Mouse (Mus musculus): ENCODE results near the gene Rnase4.

Rnase4 gene

DNA sequence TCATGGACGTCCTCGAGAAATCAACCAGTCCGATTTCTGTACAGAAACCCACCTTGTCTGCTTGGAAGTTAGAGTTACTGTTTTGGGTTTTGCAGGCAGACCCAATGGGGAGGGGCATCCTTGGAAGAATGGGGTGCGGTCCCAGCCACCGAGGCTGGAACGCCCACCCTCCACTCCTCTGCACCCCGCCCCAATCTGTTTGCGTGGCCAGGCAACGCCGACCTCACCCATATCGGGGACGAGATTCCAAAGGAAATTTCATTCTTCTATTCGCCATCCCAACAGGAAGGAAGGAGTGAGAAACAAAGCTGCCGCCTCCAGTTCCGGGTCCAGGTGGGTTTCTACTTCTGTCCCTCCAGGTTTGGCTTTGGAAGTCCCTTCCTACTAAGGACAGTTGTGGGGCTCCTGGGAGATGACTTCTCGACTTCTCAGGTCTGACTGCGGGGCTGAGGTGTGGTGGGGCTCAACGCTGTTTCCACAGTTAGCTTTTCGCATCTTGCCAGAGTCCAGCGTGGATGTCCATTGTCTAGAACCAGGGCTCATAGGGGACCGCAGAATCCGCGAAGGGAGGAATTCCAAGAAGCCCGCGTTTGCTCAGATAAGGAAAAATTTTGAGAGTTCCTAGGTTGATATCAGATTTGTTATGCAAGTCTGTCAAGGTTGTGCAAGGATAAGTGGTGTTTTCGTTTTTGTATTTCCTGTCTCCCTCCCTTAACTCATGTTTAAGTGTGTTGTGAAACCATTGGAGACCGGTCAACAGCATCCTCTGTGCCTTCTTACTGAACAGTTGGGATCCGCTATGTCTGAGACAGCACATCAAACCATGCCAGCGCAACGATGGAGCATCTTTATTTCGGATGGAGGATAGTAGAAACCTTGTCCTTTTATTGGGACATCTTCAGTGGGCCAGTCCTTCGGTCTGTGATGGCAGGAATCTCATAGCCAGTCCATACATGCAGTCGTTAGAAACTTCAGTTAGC, at the start of gene Rnase4, which contains the start of gene Ang:
Gene Rnase4, plus strand, starts transcription at position 157 of the 980 bp plus-strand sequence.
Gene Ang, plus strand, starts transcription at position 230 of the 980 bp plus-strand sequence.
- DNase-seq (ENCODE audit: low spot score) = peak; percentile 77

DNA sequence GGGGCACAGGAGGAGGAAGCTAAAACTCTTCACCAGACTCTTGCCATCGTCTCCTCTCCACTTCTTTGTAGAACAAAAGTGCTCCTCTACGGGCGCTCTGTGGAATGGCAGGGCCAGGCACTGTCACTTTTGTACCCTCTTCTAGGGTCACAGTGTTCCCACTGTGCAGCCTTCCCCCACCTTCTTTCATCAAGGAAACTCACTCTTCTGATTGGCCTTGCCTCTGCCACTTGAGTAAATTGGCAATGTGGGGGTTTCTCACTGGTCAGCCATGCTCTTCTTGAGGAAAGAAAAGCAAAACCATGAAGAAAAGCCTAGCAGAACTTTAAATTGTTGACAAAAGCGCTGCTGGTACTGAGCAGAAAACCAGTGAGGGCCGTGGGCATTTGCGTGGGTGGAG, 49.1 kb upstream of the Rnase4 start, which contains the start of gene Rnase9:
Gene Rnase9, minus strand, starts transcription at position 101 of the 400 bp plus-strand sequence.
- DNase-seq (ENCODE audit: low spot score) = no peak

DNA sequence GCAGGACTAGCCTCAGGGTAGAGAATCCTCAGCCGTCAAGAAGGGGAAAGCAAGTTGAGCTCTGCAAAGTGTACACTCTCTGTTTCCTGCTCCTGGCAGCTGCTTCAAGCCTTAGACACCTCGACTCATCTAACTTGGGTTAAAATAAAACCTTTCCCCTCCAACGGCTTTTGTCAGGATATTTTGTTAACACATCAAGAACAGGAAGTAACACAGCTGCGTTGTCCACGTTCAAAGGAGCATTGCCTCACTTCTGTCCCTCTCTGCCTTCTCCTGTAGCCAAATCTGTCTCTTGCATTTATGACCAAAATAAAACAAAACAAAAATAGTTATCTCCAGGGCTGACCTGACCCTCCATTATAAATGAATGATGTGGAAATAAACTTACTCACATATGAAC, 43.0 kb upstream of the Rnase4 start:
- no peak for DNase-seq (ENCODE audit: low spot score)

DNA sequence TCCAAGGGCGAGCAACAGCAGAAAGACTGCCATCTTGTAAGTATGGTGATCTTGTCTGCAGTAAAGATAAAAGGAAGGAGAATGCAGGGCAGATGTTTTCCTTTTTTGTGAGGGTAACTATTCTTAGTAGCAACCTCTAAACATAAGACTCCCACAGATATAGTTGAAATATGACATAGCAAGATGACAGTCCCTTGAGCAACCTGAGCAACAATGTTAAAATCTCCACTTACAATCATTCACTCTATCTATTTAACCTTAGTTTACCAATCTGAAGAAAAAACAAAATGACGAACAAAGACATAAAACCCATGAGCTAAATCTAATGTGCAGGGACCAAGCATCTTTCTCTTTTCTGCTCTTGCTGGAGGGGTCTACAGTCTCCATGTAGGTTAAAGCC, 40.8 kb upstream of the Rnase4 start, which contains the start of gene Rnase11:
Gene Rnase11, minus strand, starts transcription at position 101 of the 400 bp plus-strand sequence.
- DNase-seq (ENCODE audit: low spot score) = no peak

DNA sequence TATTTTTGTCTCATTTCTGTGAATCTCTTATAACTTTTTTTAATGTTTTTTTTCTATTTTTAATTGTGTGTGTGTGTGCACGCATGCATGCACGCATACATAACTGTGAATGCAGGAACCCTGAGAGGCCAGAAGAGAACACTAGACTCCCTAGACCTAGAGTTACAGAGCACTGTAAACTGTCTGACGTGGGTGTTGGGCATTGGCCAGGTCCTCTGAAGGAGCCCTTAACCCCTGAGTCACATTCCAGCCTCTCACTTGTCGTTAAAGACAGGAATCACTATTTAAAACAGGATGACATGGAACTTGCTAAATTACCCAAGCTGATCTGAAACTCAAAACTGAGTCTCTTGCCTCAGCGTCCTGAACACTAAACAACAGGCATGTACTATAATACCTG, 38.9 kb upstream of the Rnase4 start:
- DNase-seq (ENCODE audit: low spot score) = no peak

DNA sequence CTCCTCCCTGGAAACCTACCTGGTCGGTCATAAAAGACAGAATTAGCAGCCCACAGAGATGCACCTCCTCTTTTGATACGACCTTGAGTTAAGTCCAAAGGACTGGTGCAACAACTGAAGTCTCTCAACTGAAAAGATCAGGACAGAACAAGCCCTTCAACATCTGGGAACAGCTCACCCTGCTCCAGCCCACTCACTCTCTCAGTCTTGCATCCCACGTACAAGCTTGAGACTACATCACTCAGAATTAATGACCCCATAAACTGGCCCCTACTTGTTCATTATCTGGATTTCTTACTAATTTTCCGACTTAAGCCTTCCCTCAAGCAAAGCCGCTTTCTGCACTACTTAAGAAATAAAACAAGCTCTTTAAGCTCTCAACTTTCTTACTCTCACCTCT, 37.7 kb upstream of the Rnase4 start:
- DNase-seq (ENCODE audit: low spot score) = no peak

DNA sequence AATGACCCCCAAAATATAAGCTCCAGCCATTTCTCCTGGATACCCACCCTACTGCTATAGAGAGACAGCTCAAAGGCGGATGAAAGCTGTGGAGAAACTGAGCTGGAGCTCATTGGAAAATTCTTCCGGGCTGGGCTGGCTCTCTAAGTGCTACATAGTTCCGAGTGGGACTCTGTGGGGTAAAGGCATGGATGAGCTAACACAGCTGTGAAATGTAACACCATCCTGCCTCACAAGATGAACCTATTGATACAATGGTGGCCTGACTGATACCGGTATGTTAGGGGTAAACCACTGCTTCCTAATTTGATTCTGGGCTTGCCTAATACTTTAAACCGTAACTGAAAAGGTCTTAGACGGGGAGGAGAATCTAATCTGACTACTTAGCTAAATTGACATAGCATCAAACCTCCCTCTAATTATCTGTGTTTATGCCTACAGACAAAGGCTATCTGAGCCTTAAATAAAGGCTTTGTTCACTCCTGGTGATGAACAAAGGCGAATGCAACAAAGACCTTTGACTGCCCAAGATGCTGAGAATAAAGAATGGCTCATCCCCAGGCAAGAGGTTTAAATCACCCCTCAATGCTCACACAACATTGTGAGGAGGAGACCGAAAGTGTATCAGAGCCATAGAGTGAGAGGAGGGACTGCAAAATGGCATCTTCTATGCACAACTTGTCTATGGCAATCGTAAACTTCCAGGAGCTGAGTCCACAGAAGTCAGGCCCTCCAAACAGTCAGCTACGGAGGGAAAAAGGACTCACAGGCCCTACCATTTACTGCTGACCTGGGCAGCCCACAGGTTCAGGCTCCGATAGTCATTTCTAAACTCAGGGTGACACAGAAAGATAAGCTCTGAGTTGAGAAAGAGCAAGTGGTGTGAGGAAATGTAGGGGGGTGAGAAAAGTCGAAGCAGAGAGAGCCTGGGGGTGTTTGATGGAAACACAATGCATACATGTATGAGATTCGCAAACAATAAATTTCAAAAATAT, 36.3 kb upstream of the Rnase4 start:
- no peak for DNase-seq (ENCODE audit: low spot score)

DNA sequence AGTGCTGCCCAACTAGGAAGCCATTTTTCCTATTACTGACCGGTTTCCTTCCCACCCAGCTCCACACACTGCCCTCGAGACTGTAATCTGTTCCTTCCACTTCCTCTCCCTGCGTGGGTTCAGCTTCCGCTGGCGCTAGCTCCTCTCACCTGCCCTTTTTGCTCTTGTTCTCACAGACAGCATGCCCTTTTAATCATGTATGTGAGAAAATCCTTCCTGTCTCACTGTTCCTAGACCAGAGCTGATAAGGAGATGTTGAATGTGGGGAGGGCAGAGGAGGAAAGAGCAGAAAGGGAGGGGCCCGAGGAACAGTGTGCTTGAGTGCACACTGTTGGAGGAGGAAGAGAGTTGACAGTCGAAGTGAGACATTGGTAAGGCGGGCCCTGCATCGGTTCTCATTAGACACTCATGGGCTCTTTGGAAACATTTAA, 33.5 kb upstream of the Rnase4 start, which contains the start of gene Rnase12:
Gene Rnase12, minus strand, starts transcription at position 261 of the 431 bp plus-strand sequence.
- DNase-seq (ENCODE audit: low spot score) = no peak

DNA sequence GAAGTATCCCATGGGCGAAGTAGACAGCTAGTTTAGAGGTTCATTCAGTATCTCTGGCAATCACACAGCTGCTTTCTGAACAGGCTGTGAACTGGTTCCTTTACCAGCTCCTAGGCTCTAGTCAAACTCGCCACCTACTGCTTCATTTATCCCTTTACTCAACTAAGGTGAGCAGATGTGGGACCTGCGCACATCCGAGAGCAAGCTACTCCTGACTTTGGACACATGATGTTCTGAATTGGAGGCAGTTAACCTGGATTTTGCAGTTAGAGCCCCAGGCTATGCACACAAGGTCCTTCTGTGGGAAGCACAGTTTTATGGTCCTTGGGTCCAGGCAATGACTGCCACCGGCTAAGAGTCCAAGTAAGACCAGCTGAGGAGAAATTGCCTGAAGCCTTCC, 30.1 kb upstream of the Rnase4 start:
- DNase-seq (ENCODE audit: low spot score) = no peak

DNA sequence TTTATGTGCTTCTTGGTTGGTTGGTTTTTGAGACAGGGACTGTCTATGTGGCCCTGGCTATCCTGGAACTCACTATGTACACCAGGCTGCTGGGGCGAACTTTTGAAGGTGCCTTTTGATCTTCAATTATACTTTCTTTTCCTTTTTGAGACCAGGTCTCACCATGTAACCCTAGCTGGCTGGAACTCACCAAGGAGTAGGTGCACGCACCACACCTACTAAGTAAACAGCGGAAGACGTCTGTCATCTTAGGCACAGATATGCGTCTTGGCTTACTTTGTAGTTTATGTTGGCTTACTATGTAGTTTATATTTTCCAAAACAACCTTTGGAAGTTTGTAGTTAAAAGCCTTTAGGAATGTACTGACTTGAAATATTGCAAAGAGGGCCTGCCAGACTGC, 21.9 kb upstream of the Rnase4 start:
- no peak for DNase-seq (ENCODE audit: low spot score)

DNA sequence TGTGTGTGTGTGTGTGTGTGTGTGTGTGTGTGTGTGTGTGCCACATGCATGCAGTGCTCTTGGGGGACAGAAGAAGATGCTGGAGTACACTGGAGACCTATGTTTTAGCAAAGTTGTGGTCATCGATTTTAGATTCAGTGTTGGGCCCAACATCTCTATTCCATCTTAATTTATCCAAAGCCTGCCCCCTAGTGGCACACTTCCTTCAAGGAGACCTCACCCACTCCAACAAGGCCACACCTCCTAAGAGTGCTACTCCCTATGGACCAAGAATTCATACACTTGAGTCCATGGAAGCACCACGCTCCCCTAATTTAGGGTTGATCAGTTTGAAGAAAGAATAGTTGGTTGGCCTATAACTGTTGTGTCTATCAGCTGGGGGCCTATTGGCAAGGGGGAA, 21.3 kb upstream of the Rnase4 start:
- peak; percentile 50 for DNase-seq (ENCODE audit: low spot score)

DNA sequence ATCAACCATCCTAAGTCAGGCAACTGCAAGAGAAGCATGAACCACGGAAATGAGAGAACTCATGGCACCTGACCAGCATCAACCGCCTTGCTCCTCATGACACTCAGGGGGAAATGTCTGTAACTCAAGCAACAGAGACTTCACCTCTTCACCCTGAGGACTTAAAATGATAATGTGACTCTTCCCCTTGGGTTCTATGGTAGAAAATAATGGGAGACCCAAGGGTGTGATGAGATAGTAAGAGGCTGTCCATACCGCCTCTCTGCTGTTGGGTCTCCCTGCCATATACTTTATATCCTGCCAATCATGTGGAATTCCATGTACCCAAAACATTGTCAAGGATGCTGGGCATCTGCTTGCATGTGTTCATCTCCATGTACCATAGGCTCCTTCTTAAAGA, 16.5 kb upstream of the Rnase4 start, which contains the start of gene Olfr750:
Gene Olfr750, minus strand, starts transcription at position 101 of the 400 bp plus-strand sequence.
- no peak for DNase-seq (ENCODE audit: low spot score)

DNA sequence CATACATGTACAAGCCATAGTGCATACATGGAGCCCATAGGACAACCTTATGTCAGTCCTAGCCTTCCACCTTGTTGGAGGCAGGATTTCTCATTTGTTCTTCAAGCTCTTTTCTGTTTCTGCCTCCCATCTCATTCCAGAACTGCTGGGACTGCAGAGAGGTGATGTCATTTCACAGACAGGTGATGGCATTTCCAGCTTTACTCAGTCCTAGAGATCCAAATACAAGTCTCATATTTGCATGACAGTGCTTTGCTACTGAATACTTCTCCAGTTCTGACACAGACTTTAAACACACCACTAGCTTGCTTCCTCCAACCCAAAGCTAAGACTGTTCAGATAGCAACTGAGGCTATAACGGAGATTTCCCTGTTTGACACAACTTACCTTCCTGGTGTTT, 11.7 kb upstream of the Rnase4 start:
- DNase-seq (ENCODE audit: low spot score) = no peak

DNA sequence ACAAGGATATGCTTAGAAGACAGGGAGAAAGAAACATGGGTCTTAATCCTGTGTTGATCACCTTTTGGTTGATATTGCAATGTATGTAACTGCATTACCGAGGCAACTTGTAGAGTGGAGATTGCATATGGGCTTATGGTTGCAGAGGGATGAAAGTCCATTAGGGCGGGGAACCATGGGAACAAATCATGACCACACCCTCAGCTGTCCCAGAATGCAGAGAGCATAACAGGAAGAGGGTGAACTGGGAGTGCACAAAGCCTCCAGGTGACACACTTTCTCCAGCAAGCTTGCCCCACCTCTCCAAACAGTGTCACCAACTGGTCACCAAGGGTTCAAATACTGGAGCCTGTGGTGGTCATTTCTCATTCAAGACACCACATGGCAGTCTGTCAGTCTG, 9.8 kb upstream of the Rnase4 start:
- no peak for DNase-seq (ENCODE audit: low spot score)

DNA sequence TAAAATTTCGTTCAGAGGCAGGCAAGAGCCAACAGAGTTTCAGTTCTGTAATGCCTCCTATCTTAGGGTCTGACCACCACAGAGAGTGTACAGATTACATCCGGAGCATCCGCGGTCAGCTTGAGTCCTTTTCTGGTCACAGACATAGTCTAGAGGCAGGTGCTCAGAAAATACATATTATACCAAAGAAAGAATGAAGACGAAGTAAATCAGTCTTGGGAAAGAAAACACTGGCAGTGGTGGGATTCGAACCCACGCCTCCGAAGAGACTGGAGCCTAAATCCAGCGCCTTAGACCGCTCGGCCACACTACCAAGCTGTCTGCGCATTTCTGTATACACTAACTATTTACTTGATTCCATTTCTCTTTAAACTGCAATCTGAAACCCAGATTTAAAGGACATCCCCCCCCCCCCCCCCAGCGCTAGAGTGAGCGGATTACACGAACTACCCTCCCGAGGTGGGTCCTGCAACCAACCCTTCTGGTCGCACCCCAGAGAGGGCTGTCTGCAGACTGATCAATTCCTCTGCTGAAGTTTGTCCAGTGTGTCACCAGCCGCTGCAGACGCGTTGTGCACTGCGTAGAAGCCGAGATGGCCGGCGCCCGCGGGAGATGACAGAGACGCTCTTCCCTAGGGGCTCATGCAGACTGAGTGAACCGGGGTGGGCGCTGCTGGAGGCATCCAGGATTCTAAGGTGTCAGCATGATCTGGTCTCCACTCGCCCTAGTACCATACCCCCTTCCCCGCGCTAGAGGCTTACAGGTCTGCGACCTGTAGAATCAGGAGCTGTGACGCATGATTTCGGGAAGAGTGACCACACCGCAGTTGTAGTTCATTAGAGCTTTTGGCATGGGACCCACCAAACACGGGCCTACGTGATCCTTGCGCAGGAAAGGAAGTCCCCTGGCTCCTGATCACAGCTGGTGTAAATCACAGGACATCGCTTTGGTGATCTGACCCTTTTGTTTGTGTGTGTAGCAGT, 8.0 kb upstream of the Rnase4 start:
- peak; percentile 50 for DNase-seq (ENCODE audit: low spot score)

DNA sequence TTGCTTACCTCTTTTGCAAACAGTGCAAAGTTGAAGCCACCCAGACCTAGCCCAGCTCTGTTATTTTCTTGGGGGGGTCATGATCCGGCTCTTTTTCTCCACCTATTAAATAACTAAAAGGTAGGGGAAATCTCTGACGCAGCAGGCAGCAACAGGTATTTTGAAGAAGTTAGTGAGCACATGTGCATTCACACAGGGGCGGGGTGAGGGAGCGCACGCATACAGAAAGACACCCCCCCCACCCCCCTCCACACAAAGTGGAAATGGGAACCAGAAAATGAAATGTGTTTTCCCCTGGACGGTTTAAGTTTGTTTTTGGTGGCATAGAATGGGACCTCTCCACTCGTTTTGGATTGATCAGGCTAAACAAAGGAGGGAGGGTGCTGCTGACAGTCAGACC, 7.1 kb upstream of the Rnase4 start:
- DNase-seq (ENCODE audit: low spot score) = no peak

DNA sequence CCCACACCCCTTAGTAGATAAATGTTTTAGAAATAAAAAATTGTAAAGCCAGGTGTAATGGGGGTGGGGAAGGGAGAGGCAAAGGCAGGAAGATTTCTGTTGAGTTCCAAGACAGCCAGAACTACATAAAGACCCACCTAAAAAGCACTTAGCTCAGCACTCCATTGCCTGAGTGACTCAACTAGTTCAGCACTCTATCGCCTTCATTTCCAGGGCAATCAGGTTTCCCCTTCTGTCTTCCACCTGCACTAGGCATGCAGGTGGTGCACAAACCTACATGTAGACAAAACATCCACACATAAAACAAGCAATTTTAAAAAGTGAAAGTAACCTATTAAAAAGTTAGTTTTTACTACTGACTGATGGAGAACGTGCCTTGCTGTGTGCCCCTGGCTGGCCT, 5.8 kb upstream of the Rnase4 start:
- DNase-seq (ENCODE audit: low spot score) = no peak

DNA sequence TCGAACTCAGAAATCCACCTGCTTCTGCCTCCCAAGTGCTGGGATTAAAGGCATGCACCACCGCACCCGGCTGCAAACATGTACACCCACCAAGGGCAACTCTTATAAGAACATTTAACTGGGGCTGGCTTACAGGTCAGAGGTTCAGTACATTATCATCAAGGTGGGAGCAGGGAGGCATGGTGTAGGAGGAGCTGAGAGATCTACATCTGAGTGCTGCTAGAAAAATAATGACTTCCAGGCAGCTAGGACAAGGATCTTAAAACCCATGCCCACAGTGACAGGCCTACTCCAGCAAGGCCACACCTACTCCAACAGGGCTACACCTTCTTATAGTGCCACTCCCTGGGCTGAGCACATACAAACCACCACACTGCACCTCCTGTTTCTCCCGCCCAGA, 5.0 kb upstream of the Rnase4 start:
- DNase-seq (ENCODE audit: low spot score) = no peak

DNA sequence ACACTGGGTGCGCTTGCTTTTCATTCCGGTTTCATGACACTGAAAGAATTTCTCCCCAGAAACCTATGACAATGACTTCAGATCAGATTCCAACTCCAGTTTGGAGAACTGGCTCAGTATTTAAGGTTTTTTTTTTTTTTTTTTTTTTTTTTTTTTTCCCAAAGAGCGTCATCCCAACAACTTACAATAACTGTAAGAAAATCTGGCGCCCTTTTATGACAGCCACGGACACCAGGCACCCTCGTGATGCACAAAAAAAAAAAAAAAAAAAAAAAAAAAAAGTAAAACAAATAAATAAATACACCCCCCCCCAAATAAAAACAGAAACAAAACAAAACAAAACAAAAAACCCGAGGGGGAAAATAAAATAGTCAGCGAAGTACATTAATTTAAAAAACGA, 3.1 kb upstream of the Rnase4 start:
- DNase-seq (ENCODE audit: low spot score) = no peak

DNA sequence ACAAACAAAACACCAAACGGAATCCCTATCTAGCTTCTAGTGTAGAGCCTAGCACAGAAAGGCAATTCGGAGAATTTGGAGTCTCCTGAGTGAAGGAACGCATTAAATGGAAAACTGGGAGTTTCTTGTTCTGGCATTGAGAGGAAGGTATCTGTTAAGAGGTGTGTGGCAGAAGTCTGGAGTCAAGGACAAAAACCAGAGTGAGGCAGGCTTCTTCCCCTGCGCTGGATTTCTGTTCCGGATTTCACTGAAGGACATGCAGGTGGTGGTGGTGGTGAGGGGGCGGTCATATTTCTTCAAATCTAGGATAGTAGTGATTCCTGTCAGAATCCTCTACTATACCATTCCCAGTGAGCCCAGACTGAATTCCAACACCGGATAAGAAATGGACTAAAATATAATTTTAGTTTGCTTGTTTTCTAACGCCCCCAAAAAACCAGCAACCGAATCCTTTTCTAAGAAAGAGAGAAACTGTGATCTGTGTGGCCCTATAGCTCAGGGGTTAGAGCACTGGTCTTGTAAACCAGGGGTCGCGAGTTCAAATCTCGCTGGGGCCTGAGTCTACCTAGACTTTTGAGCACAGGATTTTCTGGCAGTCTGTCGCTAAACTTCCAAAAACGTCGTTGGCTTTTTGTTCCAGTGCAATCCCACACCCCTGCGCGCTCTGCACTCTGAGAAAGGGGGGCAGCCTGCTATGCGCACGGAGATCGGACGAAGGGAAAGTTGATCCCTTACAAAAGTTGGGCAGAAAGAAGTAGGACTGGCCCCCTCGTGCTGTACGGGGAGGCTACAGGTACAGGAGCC, 2.5 kb upstream of the Rnase4 start:
- DNase-seq (ENCODE audit: low spot score) = peak; percentile 87
